Mouse (Mus musculus) thymus, postnatal 36 days (tissue): ENCODE measurements around the gene Naa25.

ENCODE experiments used
- DNase-seq, 2 experiments: peaks; one replicate each; pipeline ENCODE4 v3.0.0; 2022; ENCODE audit warnings: mixed read lengths in 2 of 2

Naa25 gene

GRCm38 (mm10) chr5:121453743-121454502, 56.2 kb downstream of the Naa25 start:
- DNase-seq: no peak

- DNase-seq: no peak
These were observed 56.7 kb downstream of the Naa25 start for GRCm38 (mm10) chr5:121454503-121454782.

- no peak for DNase-seq
These were observed 58.0 kb downstream of the Naa25 start for GRCm38 (mm10) chr5:121455510-121456265.

- no peak for DNase-seq
These were observed 63.8 kb downstream of the Naa25 start for GRCm38 (mm10) chr5:121461339-121462170.

GRCm38 (mm10) chr5:121462171-121462502, 64.4 kb downstream of the Naa25 start:
- no peak for DNase-seq

- DNase-seq: no peak
These were observed 65.2 kb downstream of the Naa25 start for GRCm38 (mm10) chr5:121462967-121463366.

GRCm38 (mm10) chr5:121463601-121464250, 66.0 kb downstream of the Naa25 start:
- DNase-seq: no peak

GRCm38 (mm10) chr5:121469566-121469965, 71.8 kb downstream of the Naa25 start:
- no peak for DNase-seq

GRCm38 (mm10) chr5:121472411-121472810, 74.7 kb downstream of the Naa25 start:
- no peak for DNase-seq

GRCm38 (mm10) chr5:121474610-121475009, 76.9 kb downstream of the Naa25 start:
- no peak for DNase-seq

GRCm38 (mm10) chr5:121476040-121476439, 78.3 kb downstream of the Naa25 start:
- DNase-seq: no peak

- DNase-seq: no peak
These were observed 79.9 kb downstream of the Naa25 start for GRCm38 (mm10) chr5:121477680-121478079.

- no peak for DNase-seq
These were observed 87.1 kb downstream of the Naa25 start for GRCm38 (mm10) chr5:121484801-121485200.

- DNase-seq: no peak
These were observed 95.6 kb downstream of the Naa25 start for GRCm38 (mm10) chr5:121493305-121493704.
